Mouse (Mus musculus) megakaryocyte, adult 5-6 weeks (primary cell): ENCODE data around the gene Tshz2. TPM values are rescaled to one million over a fixed set of nuclear protein-coding genes. Genes with fewer than 3 reads are reported as not detected.
A peak's percentile ranks its signal among the peaks of the same experiment; 100 is the strongest.

ENCODE experiments used
- ATAC-seq: 2 replicates; pipeline ENCODE4 v1.8.0; 2016; ENCODE audit warnings: mild to moderate bottlenecking, inconsistent platforms; ENCODE audit not compliant: poor library complexity, severe bottlenecking
- total RNA-seq, 2 experiments: library from RNA; stranded (forward) in 1 of 2; stranded (reverse) in 1 of 2; fragments of 153-499, 151-499 nt in 1 of 2; fragments of 221-1000, 200-1000 nt in 1 of 2; gene quantifications; 2 replicates each; pipeline versions ENCODE4 v1.2.3 to v1.2.4; 2015 to 2017

Gene Tshz2
- total RNA-seq, 2 experiments from 2014 or later, result not detected

DNA sequence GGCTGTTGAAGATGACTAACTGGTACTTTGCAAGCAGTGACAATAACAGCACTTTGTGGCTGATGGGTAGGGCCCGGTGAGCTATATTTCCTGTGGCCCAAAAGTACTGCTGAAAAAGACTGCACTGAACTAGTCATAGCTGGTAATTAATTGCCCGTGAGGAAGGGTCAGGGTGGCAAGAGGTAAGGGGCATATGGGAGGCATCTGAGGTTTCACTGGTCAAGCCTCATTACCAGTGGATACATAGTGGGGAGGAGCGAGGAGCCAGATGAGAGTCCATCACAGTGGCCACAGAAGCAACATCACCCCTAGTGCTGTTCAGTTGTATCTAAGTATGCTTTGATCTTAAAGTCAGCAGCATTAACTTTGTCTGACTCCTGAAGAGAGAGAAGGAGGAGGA, 2.7 kb upstream of the Tshz2 start:
- no peak for ATAC-seq

DNA sequence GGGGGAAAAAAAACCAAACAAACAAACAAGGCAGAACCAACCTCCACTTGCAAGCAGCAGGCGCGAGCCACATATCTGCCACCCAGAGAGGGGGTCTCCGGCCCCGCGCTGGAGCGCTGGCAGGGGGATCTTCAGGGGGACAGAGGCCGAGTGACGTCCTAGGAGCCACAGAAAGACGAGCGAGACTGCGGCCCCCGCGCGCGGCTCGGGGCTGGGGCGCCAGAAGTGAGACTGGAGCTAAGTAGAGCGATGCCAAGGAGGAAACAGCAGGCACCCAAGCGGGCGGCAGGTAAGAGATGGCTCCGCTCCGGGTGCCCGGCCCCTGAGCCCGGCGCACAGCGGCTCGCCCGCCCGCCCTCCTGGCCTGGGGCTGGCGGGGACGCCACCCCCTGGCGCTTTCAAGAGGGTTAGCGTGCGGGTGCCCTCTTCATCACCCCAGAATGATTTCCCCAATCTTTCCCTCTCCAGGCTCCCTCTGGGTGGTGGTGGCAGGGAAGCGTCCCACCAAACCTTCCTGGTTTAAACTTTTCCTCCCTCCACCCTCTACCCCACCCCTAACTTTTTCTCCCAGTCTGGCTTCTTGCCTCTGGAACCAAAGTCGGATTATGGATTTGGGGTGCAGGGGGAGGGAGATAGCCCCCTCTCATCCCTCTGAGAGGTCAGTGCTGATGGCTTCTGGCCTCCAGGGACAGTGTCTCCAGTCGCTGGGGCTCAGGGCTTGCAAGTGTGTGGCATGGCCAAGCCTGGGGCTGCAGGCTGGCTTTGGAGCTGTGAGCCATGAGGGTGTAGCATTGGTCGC, 877 bp downstream of the Tshz2 start:
- no peak for ATAC-seq

DNA sequence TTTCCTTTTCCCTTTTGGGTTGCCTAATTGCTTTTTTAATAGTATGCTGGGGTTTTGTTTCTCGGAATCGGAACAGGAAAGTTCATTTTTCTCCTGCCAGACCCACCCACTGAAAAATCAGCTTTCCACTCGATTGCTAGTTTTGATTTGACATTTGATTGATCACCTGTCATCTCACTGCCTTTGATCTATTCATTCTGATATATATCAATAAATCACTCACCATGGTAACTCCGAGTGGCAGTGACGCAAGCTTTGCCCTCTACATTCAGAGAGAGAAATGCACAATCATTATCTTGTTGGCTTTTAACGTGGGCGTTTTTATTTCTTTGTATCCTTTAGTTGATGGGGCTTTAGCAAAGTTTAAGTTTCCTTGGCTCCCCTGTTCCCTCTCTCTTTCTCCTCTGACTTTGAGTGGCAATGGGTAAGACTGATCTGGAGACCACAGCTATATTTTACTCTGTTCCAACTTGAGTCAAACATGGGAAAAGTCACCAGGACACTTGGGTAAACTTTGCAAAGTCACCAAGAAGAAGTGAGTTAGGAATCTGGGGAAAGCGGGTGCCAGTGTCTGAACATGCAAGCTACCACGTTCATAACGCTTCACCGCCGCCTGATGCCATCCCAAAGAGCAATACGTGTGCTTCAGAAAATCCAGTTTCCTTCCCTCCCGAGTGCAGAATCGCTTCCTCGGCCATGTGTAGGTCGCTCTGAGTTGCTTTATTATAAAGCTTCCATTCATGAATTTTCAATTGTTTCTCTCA, 2.0 kb downstream of the Tshz2 start:
- no peak for ATAC-seq

DNA sequence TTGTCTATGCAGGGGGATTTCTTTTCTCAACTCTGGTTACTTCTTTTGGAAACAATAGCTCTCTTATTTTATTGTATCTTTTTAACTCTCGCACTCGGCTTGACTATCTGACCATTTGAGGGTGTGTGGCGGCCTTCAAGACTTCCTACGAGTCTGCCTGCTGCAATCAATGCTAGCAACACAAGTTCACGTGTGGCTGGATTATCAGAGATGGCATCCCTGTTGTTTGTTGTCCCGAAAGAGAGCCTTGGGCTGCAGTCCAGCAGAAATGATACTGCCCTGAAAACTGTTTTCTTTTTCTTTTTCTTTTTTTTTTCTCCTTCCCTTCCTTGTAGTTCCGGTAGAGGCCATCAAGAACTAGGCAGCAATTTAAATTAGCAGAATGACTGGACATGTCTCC, 2.6 kb downstream of the Tshz2 start:
- no peak for ATAC-seq

DNA sequence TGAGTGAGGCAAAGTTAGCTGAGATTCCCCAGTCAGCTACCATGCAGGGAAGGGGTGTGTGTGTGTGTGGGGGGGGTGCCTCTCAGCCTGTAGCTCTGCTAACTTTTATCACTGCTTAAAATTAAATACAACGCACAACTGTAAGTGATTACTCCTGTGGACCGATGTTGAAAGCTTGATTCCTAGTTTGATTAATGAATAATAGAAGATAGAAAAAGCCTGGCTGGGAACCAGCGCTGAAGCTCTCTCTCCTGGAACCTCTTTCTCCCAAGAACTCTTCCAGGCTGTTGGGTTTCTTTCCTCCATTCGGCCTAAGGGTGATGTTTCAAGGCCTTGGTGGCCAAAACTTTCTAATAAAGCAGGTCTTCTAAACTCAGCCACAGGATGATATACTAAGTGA, 3.6 kb downstream of the Tshz2 start:
- no peak for ATAC-seq

DNA sequence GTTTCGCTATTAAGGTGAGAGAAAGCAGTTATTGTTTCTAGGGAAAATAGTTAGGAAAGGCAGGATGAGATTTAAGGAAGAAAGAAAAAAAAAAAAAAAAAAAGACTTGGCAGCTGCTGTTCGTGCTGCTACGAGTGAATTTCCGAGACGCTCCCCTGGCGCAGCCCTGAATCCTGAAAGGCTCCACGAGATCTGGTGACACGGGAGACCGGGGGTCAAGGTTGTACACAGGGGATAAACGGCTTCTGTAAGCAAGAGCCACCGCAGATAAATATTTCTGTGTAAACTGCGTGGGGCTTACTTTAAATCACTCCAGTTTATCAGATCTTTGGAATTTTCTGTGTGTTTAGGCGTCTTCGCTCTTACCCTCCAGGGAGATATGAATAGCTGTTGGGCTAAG, 8.7 kb downstream of the Tshz2 start:
- no peak for ATAC-seq

DNA sequence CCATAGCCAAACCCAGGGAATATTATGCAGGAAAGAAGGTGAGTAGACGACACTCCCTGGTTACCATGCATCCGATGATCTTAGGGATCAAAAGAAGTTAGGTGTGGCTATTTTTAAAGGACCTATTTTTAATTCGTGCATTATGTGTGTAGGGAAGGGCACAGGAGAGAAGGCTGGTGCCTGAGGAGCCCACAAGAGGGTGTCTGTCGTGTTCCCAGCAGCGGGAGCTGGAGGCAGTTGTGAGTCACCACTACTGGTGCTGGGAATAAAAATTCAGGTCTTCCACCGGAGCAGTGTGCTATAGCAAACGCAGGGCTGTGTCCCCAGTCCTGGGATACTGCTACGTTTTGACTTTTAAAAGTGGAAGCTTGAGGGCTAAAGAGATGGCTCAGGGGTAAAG, 9.6 kb downstream of the Tshz2 start:
- no peak for ATAC-seq

DNA sequence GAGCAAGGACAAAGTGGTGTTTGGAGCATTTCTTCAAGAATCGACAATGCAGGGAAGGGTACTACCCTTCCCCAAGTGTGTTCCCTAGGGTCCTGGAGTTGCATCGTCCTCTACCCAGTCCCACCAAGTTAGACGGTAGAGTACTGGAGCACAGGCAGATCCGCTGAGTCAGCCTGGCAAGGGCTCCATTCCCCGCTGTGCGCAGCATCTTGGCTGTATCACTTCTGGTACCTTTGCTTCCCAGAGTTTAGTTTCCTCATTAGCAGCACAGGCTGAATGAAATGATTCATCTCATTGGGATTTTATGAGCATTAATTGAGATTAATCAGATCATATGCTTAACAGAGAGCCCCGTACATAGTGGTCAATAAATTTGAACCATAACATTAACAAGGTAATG, 14.3 kb downstream of the Tshz2 start:
- no peak for ATAC-seq

DNA sequence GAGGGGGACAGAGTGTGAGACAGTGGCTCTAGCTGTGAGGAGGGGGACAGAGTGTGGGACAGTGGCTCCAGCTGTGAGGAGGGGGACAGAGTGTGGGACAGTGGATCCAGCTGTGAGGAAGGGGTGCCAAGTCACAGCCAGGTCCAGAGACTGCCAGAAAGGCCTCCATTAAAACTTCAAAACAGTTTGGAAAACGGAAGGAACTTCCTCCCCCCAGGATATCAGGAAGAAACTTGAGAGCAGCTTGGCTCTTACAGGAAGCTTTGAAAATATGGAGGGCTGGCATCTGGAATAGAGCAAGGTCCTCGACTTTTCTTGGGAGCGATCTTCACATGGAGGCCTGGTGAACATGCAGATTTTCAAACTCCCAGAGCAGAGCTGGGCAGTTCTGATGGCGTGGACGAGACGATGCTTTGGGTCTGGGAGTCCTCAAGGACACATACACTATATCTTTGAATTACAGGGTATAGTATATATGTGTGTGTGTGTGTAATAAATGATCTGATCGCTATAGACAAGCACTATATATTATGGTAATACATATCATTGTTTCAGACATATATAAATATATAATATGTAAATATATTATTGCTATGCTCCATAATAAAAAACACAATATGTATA, 16.6 kb downstream of the Tshz2 start:
- no peak for ATAC-seq

DNA sequence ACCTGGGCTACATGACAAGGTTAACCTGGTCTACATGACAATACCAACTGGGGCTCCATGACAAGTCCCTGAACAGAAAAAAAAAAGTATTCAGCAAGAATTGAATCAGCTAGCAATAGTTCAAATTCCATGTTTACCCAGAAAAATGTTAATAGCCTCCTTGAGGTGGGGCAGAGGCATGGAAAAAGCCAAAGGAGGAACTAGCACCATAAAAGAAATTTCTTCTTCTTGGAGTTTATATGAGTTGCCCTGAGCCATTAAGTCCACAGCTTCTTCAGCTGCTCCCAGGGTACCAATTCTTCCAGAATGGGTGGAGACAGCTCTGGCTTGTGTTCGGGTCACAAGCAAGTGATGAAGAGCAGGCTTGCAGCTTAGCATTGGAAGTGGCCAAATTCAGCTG, 20.5 kb downstream of the Tshz2 start:
- no peak for ATAC-seq

DNA sequence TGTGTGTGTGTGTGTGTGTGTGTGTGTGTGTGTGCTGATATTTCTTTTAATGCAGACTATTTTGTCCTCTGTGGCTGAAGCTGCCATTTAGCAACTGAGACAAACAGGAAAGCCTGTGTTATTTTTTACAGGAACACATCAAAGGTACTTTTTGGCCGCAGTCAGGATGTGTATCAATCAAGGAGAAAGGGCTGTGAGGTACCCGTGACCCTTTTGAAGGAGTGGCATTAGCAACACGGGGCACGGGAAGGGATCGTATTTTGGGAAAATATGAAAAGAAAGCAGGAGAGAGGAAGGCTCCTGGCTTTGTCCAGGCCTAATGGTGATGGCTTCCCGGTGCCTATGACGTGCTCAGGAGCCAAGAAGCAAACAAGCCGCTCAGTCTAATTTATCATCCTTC, 31.0 kb downstream of the Tshz2 start:
- no peak for ATAC-seq

DNA sequence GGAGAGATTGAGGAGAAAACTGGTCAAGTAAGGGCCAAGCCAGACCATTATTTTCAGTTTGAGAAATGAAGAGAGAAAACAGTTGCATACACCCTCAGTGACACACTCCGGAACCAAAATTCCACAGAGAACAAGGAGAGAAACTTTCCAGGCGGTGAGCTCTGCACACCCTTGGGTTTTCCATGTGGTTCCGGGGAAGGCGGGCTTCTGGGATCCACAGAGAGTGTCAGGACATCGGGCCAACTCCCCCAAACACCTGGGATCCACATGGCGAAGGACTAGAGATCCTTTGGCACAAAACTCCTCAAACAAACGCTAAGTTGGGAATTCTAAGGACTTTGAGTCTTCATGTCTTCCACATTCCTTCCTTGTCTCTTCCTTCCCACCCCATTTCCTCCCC, 38.5 kb downstream of the Tshz2 start:
- no peak for ATAC-seq

DNA sequence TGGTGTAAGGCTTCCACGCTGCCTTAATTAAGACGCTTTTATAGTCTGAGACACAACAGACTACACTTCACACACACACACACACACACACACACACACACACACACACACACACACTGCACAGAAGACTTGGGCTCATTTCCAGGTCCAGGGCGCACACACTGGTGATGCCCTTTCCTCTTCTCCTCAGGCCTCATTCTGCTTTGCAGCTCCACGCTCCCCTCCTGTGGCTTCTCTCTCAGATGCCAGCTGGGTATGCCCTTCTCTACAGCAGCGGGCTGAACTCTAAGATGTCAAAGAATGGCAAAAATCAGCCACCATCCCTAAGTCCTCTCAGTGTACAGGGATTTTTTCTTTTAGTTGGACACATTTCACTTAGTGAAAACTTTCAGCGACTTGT, 41.0 kb downstream of the Tshz2 start:
- no peak for ATAC-seq

DNA sequence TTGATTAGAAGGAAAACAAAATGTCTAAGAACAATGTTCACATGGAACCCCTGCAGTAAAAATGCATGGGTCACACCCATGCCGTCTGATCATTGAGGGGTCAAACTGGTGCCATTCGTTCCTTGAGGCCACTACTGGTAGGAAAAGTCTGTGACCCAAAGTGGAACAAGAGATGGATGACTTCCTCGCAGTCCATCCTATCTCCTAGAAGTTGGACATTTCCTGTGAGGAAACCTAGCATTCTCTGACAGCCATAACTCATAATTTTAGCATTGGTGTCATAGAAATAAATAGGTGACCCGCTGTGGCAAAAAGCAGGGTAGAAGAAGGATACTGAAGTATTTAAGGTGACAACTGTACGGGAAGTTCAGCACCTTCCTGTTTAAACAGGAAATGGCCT, 41.4 kb downstream of the Tshz2 start:
- ATAC-seq, result no peak

DNA sequence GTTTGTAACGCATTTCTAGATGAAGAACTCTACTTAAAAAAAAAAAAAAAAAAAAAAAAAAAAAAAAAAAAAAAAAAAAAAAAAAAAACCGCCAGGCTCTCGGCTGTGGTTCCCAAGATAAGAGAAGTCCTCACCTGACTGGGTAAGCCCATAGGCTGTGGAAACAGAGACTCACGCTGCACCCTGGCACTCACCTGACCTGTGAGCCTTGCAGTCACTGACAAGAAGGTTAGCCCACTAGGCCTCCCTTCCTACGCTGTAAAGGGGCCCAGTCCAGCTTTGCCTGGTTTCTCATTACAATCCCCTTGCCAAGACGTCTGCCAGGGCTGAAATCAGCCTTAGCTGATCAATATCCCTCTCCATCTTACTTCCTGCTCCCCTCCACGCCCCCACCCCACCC, 46.5 kb downstream of the Tshz2 start:
- ATAC-seq, result no peak

DNA sequence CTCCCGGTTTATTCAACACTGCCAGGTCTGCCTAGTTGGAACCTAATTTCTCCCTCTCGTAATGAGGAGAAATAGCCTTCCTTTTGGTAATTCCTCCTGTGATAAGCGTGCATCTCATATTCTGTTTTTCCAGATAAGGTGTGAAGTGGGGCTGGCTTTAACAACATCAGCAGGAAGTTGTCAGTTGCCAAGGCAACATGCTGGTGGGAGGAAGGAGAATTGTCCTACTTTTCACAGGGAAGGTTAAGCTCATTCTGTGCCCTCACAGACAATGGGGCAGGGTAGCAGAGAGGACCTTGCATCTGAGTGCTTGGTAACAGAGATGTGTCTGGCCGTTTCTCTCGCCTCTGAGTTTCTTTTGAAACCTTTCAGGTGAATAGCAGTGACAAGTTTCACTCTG, 47.1 kb downstream of the Tshz2 start:
- no peak for ATAC-seq

DNA sequence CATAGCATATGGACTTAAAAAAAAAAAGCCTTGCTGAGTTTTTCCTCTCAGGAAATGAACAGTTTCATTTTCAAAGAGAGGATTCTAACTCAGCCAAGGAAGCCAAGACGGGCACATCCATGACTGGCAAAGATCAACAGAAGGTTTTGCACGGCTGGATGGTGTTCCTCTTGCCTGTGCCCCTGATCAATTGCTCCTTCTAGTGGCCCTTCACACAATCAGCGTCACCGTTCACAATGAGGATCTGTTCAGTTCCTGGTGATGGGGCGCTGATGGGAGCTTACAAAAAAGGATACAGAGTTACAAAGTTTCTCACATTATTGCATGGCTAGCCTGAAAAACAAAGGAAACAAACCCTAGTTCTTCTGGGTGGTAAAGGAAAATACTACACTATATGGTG, 52.4 kb downstream of the Tshz2 start:
- ATAC-seq, result no peak

DNA sequence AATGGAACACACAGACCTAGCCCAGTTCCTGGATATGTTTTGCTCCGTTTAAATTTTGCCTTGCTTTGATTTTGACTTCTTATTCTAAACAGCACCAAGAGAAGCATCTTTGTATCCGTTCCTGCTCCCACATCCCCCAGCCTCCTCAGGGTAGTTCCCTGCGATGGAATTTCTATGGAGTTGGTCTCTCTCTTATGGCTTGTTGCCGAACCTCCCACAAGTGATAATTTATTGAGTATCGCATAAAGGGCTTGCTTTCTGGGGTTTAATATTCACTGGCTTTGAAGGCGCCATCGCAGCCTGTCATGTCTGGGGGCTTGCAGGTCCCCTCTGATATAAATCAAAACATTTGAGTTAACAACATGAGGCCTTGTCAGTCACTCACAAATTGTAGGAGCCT, 52.9 kb downstream of the Tshz2 start:
- ATAC-seq, result no peak

DNA sequence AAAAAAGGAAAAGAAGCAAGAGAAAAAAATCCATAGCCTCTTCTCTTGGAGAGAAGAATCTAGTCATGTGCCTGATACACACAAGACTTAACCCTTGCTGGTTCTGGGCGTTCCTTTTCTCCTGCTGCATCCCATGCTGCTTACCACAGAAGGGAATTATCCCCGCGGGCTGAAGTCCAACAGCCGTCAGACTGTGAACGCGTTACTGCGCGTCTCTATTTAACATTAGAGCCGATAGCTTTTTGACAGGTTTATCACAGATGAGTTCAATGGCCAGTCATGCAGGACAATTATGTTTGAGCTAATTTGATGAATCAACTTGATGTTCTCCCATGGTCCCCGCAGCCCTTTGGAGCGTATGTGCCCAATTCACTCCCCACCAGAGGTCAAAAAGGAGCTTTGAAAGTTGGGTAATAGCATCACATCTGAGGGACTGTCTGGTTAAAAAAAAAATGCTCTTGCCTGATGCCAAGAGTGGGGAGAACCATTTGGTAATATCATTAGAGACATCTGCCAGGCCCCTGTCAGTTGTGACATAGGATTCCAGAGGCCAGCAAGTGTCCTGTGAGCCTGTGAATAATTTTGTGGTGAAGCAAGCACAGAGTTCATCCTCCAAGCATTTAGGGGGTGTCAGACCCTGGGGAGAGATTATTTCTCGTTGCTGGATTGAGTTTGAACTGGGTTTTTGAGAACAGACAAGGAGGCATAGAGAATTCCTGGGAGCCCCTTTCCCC, 54.1 kb downstream of the Tshz2 start:
- ATAC-seq, result no peak

DNA sequence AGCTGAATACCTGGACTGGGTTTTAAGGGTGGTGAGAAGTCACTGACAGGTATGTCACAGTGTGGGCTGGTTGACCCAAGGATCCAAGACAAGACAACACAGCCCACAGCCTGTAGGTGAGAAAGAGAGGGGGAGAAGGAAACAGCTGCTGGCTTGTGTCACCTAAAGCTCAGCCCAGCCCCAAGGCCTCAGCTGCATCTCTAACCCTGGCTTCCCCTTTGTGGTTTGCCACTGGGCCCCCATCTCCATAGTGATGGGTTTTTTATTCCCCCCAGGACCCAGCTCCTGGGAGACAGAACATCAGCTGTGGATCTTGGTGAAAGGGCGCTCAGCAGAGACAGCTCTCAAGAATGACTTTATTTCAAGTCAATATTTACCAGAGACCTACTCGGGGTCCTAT, 57.2 kb downstream of the Tshz2 start:
- ATAC-seq, result 0 out of 2 replicates have a peak, but pooled peaks have one; percentile 21

DNA sequence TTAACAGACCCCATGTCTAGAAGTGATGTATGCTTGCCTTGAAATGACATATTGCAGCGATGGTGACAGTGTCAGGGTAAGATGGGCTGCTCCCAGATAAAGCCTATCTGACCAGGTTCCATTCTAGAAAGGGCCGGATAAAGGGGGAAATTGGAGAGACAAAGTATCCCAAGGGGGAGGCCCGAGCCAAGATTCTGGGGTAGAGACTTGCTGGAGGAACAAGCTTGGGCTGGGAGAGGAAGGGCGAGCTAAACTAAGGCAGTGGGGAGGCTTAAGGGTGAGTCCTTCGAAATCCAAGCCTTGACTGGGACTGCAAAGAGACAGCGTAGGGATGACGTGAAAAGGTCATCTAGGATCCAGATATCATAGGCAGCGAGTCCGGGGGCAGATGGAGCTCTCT, 61.7 kb downstream of the Tshz2 start:
- ATAC-seq, result no peak
